Mouse (Mus musculus) forebrain, embryonic 16.5 days (tissue): ENCODE results near the gene Cib3. TPM values are rescaled to one million over a fixed set of nuclear protein-coding genes. Genes with fewer than 3 reads are reported as not detected.

Experiments
- ATAC-seq: fragments of 200-750 bp; cut with Nextera tagmentation; 2 replicates; pipeline ENCODE4 v1.8.0; 2017; ENCODE audit warnings: mild to moderate bottlenecking, moderate library complexity
- H3K27ac ChIP-seq: fragments of 300-500 bp; sonication (generic); 2 replicates; pipeline ENCODE4 v1.5.1; 2014; ENCODE audit warnings: low read length, control low read depth
- H3K27me3 ChIP-seq: fragments of 300-500 bp; sonication (generic); replicated peaks from 2 replicates; pipeline ENCODE4 v1.6.1; 2014; ENCODE audit warnings: low read length; ENCODE audit not compliant: control insufficient read depth, insufficient read depth
- H3K36me3 ChIP-seq: fragments of 300-500 bp; sonication (generic); 2 replicates; pipeline ENCODE4 v1.6.1; 2014; ENCODE audit not compliant: control insufficient read depth, insufficient read depth
- H3K4me1 ChIP-seq: fragments of 300-500 bp; sonication (generic); replicated peaks from 2 replicates; pipeline ENCODE4 v1.6.1; 2014; ENCODE audit warnings: low read length; ENCODE audit not compliant: control insufficient read depth, insufficient read depth
- H3K4me2 ChIP-seq: fragments of 300-500 bp; sonication (generic); 2 replicates; pipeline ENCODE4 v1.6.1; 2014; ENCODE audit warnings: mild to moderate bottlenecking, low read length, control low read depth
- H3K4me3 ChIP-seq: fragments of 300-500 bp; sonication (generic); replicated peaks from 2 replicates; pipeline ENCODE4 v1.5.1; 2014; ENCODE audit warnings: mild to moderate bottlenecking, low read length, control low read depth
- H3K9ac ChIP-seq: fragments of 300-500 bp; sonication (generic); replicated peaks from 2 replicates; pipeline ENCODE4 v1.6.1; 2014; ENCODE audit warnings: low read depth, low read length, control low read depth
- H3K9me3 ChIP-seq: fragments of 300-500 bp; sonication (generic); 2 replicates; pipeline ENCODE4 v1.6.1; 2016; ENCODE audit warnings: low read length; ENCODE audit not compliant: control insufficient read depth
- WGBS: fragments of 180-500 bp; shearing (Covaris S2); extraction: QIAGEN DNeasy Blood & Tissue Kit; methylation state at CpG from one replicate; pipeline ENCODE4 v1.1.7; 2014; 5-methylcytosine and 5-hydroxymethylcytosine counted together
- polyA plus RNA-seq: library from polyadenylated mRNA; unstranded; fragments of >200 nt; fragmentation: Nextera tagmentation; extraction: Ambion mirVana; gene quantifications from 2 replicates; pipeline ENCODE4 v1.2.1, GENCODE M21; 2015

Cib3 gene
- polyA plus RNA-seq, 1 experiment from 2014 or later, result not detected

DNA sequence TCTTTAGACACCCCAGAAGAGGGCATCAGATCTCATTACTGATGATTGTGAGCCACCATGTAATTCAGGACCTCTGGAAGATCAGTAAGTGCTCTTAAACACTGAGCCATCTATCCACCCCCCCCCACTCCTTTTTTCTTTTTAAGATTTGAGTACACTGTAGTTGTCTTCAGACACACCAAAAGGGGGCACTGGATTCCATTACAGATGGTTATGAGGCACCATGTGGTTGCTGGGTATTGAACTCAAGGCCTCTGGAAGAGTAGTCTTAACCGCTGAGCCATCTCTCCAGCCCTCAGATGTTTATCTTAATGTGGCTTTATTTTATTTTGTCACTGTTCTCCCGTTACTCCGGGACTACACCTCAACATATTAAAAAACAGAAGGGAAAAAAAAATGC lies 52.6 kb downstream of the Cib3 start:
- no peak for ATAC-seq
- Histone ChIP-seq H3K9ac (no peak overlapping the region; the same call in 1 of the 2 replicates), H3K4me3 (peak overlapping the region; percentile 49), H3K27me3 (no peaks in the 10 kb centered on the region), H3K4me2 (peak overlapping the region; percentile 68), H3K27ac (no peak overlapping the region), H3K4me1 (peaks cover 17% of the 10 kb centered on the region), H3K36me3 (no peaks in the 10 kb centered on the region), H3K9me3 (no peaks in the 10 kb centered on the region)
- 69% methylated on average over 3 of the region's 3 CpGs for WGBS

- H3K36me3 ChIP-seq, result no peaks in the 10 kb centered on the region
- no peak overlapping the region for H3K4me3 ChIP-seq
- no peak for ATAC-seq
- H3K27ac ChIP-seq, result no peak overlapping the region
- 61% methylated on average over 3 of the region's 3 CpGs for WGBS
- no peak overlapping the region for H3K9ac ChIP-seq
- H3K27me3 ChIP-seq, result no peaks in the 10 kb centered on the region
- H3K9me3 ChIP-seq, result no peaks in the 10 kb centered on the region
- no peak overlapping the region for H3K4me2 ChIP-seq
- peaks cover 17% of the 10 kb centered on the region for H3K4me1 ChIP-seq
Observed at GRCm38 (mm10) chr8:72158726-72159125, 53.9 kb downstream of the Cib3 start.

GRCm38 (mm10) chr8:72158096-72158495 lies 54.5 kb downstream of the Cib3 start:
- no peak overlapping the region for H3K9ac ChIP-seq
- no peak overlapping the region for H3K27ac ChIP-seq
- no peaks in the 10 kb centered on the region for H3K9me3 ChIP-seq
- no peaks in the 10 kb centered on the region for H3K36me3 ChIP-seq
- H3K4me3 ChIP-seq, result no peak overlapping the region
- no peak for ATAC-seq
- peaks cover 17% of the 10 kb centered on the region for H3K4me1 ChIP-seq
- H3K27me3 ChIP-seq, result no peaks in the 10 kb centered on the region
- WGBS, result 83% methylated on average over 2 of the region's 2 CpGs
- H3K4me2 ChIP-seq, result no peak overlapping the region

Other genes starting within 250 kb of the Cib3 start
- gene Cyp4f18, start 203.2 kb downstream of the Cib3 start, polyA plus RNA-seq, result 0.34 and 0.79 TPM in 2 replicates
- not detected in 2 replicates for gene Olfr372, start 171.6 kb downstream of the Cib3 start, polyA plus RNA-seq
- gene Olfr373, start 129.7 kb downstream of the Cib3 start, polyA plus RNA-seq, result not detected in 2 replicates
- not detected in 2 replicates for gene Olfr374, start 105.8 kb downstream of the Cib3 start, polyA plus RNA-seq
- 214 and 253 TPM in 2 replicates for gene Tpm4, start 77.9 kb downstream of the Cib3 start, polyA plus RNA-seq
- gene Rab8a, start 51.6 kb downstream of the Cib3 start, polyA plus RNA-seq, result 105 and 121 TPM in 2 replicates
- gene Hsh2d, start 23.2 kb downstream of the Cib3 start, polyA plus RNA-seq, result not detected in 2 replicates
- gene Gm11034, start 799 bp upstream of the Cib3 start, polyA plus RNA-seq, result not detected in 2 replicates
- gene Fam32a, start 6.9 kb upstream of the Cib3 start, polyA plus RNA-seq, result 124 and 129 TPM in 2 replicates
- 252 and 284 TPM in 2 replicates for gene Ap1m1, start 27.2 kb upstream of the Cib3 start, polyA plus RNA-seq
- 16.5 and 25.7 TPM in 2 replicates for gene Gm10282, start 92.4 kb upstream of the Cib3 start, polyA plus RNA-seq
- 3.2 and 3.8 TPM in 2 replicates for gene Klf2, start 106.2 kb upstream of the Cib3 start, polyA plus RNA-seq
- gene Eps15l1, start 208.6 kb upstream of the Cib3 start, polyA plus RNA-seq, result 67.3 and 68.0 TPM in 2 replicates
- 1.1 and 1.3 TPM in 2 replicates for gene Calr3, start 231.0 kb upstream of the Cib3 start, polyA plus RNA-seq
- gene 1700030K09Rik, start 231.0 kb upstream of the Cib3 start, polyA plus RNA-seq, result 21.4 and 24.5 TPM in 2 replicates